ENCODE assay signal across 13 mouse cellular contexts in genomic region chr2:5045269-5045965, GRCm38 (mm10). TPM values are rescaled to one million over a fixed set of nuclear protein-coding genes. Genes with fewer than 3 reads are reported as not detected.
DNase-seq lines count a peak whose midpoint lies in the region; ATAC-seq and TF ChIP-seq lines count a peak whose summit lies in the region.
"Had no signal": no experiment of that assay in that cellular context is flagged by ENCODE, and none has a peak within 500 bp of the region (broad histone marks: within the 10 kb centered on the region; RNA-seq: fewer than 3 reads in every experiment).

No protein-coding gene starts in this region.

- H3K4me3 ChIP-seq in hindbrain, embryonic 13.5 days, result no peak overlapping the region
- no peak overlapping the region for H3K4me3 ChIP-seq in hindbrain, embryonic 12.5 days
- H3K4me3 ChIP-seq in limb, embryonic 11.5 days (ENCODE audit: low read depth, low read length), result no peak overlapping the region

- no peaks in the 10 kb centered on the region for H3K9me3 ChIP-seq in hindbrain, embryonic 13.5 days
- H3K9me3 ChIP-seq in hindbrain, embryonic 12.5 days (replicated peaks), result no peaks in the 10 kb centered on the region
- H3K9me3 ChIP-seq in limb, embryonic 11.5 days (ENCODE audit: control insufficient read depth, low read length), result no peaks in the 10 kb centered on the region

- no peaks in the 10 kb centered on the region for H3K27me3 ChIP-seq in hindbrain, embryonic 13.5 days
- H3K27me3 ChIP-seq in hindbrain, embryonic 12.5 days, result 0 out of 2 replicates have a peak, but pooled peaks cover 2% of the 10 kb centered on the region
- no peaks in the 10 kb centered on the region for H3K27me3 ChIP-seq in limb, embryonic 11.5 days (ENCODE audit: control insufficient read depth, insufficient read depth, low read length)

- H3K9ac ChIP-seq in hindbrain, embryonic 13.5 days, result no peak overlapping the region
- no peak overlapping the region for H3K9ac ChIP-seq in hindbrain, embryonic 12.5 days
- H3K9ac ChIP-seq in limb, embryonic 11.5 days (ENCODE audit: low read length), result no peak overlapping the region

- no peaks in the 10 kb centered on the region for H3K36me3 ChIP-seq in hindbrain, embryonic 13.5 days
- H3K36me3 ChIP-seq in hindbrain, embryonic 12.5 days, result no peaks in the 10 kb centered on the region
- H3K36me3 ChIP-seq in limb, embryonic 11.5 days (ENCODE audit: control insufficient read depth, insufficient read depth, low read length), result no peaks in the 10 kb centered on the region

- peak; percentile 51 for DNase-seq in 416B (ENCODE audit: low read depth)
- DNase-seq in brain, embryonic 14.5 days (ENCODE audit: low read depth), result peak; percentile 73
- DNase-seq in limb, embryonic 11.5 days (ENCODE audit: low spot score), result peak; percentile 84
- DNase-seq in cerebellum, adult 18-20 months, result no peak
- DNase-seq in cerebellum, postnatal 10 days, result no peak
- DNase-seq: adrenal gland, postnatal 25 days; cerebellum, postnatal 36 days; heart, postnatal 14 days; thymus, adult 18-20 months had no signal

- no peak for TF ChIP-seq CTCF in brain, embryonic 14.5 days (IDR thresholded peaks at IDR 0.05; ENCODE audit: borderline replicate concordance, extremely low read depth, insufficient read depth, insufficient read length)

- TF ChIP-seq POLR2A in brain, embryonic 14.5 days (IDR thresholded peaks at IDR 0.05; ENCODE audit: borderline replicate concordance, extremely low read depth, insufficient read depth, insufficient read length, poor library complexity, severe bottlenecking), result no peak

- ATAC-seq in hindbrain, embryonic 13.5 days (ENCODE audit: low FRiP score), result peak; percentile 46; the same call in 1 of the 2 replicates
- ATAC-seq in hindbrain, embryonic 12.5 days (ENCODE audit: low FRiP score), result no peak
- ATAC-seq in limb, embryonic 11.5 days (ENCODE audit: insufficient number of reproducible peaks, low FRiP score, low TSS enrichment, low read depth), result peak; percentile 75
- ATAC-seq in megakaryocyte-erythroid progenitor cell, adult 5-6 weeks (replicated peaks; ENCODE audit: low FRiP score, low TSS enrichment, poor library complexity, severe bottlenecking), result no peak

- H3K4me1 ChIP-seq in hindbrain, embryonic 13.5 days (replicated peaks), result peaks cover 17% of the 10 kb centered on the region
- H3K4me1 ChIP-seq in hindbrain, embryonic 12.5 days, result 0 out of 2 replicates have a peak, but pooled peaks cover 8% of the 10 kb centered on the region
- H3K4me1 ChIP-seq in limb, embryonic 11.5 days (ENCODE audit: control insufficient read depth, insufficient read depth, low read length), result peaks cover 10% of the 10 kb centered on the region

- H3K27ac ChIP-seq in hindbrain, embryonic 13.5 days, result 0 out of 2 replicates have a peak overlapping the region, but pooled peaks have one; percentile 30
- H3K27ac ChIP-seq in hindbrain, embryonic 12.5 days, result no peak overlapping the region
- no peak overlapping the region; the same call in 1 of the 2 replicates for H3K27ac ChIP-seq in limb, embryonic 11.5 days (replicated peaks; ENCODE audit: low read depth, low read length)
- H3K27ac ChIP-seq: macrophage had no signal

- 46% methylated on average over 13 of the region's 13 CpGs for WGBS in hindbrain, embryonic 13.5 days
- 45% methylated on average over 13 of the region's 13 CpGs for WGBS in hindbrain, embryonic 12.5 days
- 5% methylated on average over 13 of the region's 13 CpGs for WGBS in limb, embryonic 11.5 days

- no peak overlapping the region for H3K4me2 ChIP-seq in hindbrain, embryonic 13.5 days
- H3K4me2 ChIP-seq in hindbrain, embryonic 12.5 days (replicated peaks), result no peak overlapping the region
- H3K4me2 ChIP-seq in limb, embryonic 11.5 days (ENCODE audit: low read depth, severe bottlenecking), result peak overlapping the region; percentile 20; the same call in 1 of the 2 replicates

RNA-seq across cellular contexts. Expression of gene Optn, which starts 18.4 kb away (rescaled TPM):
- polyA plus RNA-seq in hindbrain, embryonic 13.5 days (2015; fragmentation: Nextera tagmentation; extraction: Ambion mirVana), result 9.1 and 11.1 TPM in 2 replicates
- polyA plus RNA-seq in hindbrain, embryonic 12.5 days (2016; fragmentation: Nextera tagmentation; extraction: Ambion mirVana), result 6.7 and 7.2 TPM in 2 replicates
- 1.5 and 5.7 TPM in 2 replicates for polyA plus RNA-seq in brain, embryonic 14.5 days (2012; rRNA removed)
- polyA plus RNA-seq in limb, embryonic 11.5 days (2014; fragmentation: Nextera tagmentation; extraction: Ambion mirVana), result 6.6 and 7.8 TPM in 2 replicates
- 89.0 and 116 TPM in 2 replicates for total RNA-seq in megakaryocyte-erythroid progenitor cell, adult 5-6 weeks (2014; fragmentation: Nextera tagmentation)
- 193 and 249 TPM in 2 replicates for total RNA-seq in megakaryocyte-erythroid progenitor cell, adult 5-6 weeks (2017)

RNA-seq across cellular contexts. Expression of gene Mcm10, which starts 32.8 kb away (rescaled TPM):
- polyA plus RNA-seq in hindbrain, embryonic 13.5 days (2015; fragmentation: Nextera tagmentation; extraction: Ambion mirVana), result 5.8 and 5.9 TPM in 2 replicates
- polyA plus RNA-seq in hindbrain, embryonic 12.5 days (2016; fragmentation: Nextera tagmentation; extraction: Ambion mirVana), result 19.8 and 23.1 TPM in 2 replicates
- polyA plus RNA-seq in brain, embryonic 14.5 days (2012; rRNA removed), result 8.1 and 12.8 TPM in 2 replicates
- 71.4 and 71.7 TPM in 2 replicates for polyA plus RNA-seq in limb, embryonic 11.5 days (2014; fragmentation: Nextera tagmentation; extraction: Ambion mirVana)
- total RNA-seq in megakaryocyte-erythroid progenitor cell, adult 5-6 weeks (2014; fragmentation: Nextera tagmentation), result 121 and 141 TPM in 2 replicates
- total RNA-seq in megakaryocyte-erythroid progenitor cell, adult 5-6 weeks (2017), result 92.5 and 121 TPM in 2 replicates

Comparison
In these comparisons a context has a peak if more than half of its experiments do, and no peak if none do; other contexts are left out.
1. ATAC-seq: peak in hindbrain, embryonic 13.5 days (single experiment) and limb, embryonic 11.5 days (single experiment); none in hindbrain, embryonic 12.5 days (single experiment) and megakaryocyte-erythroid progenitor cell, adult 5-6 weeks (single experiment).
2. DNase-seq: peak in 416B (single experiment), brain, embryonic 14.5 days (single experiment) and limb, embryonic 11.5 days (single experiment); none in cerebellum, adult 18-20 months (0 of 2) and cerebellum, postnatal 10 days (0 of 2).